Mouse (Mus musculus) ES-E14 (cell line): ENCODE measurements around the gene Fry. TPM values are rescaled to one million over a fixed set of nuclear protein-coding genes. Genes with fewer than 3 reads are reported as not detected.

ENCODE experiments used
- DNase-seq: peaks from one replicate; pipeline ENCODE4 v3.0.0-alpha.2; 2013; ENCODE audit warnings: low read depth, low spot score
- H3K27ac ChIP-seq: 2 replicates; pipeline ENCODE4 v1.5.1; 2012; ENCODE audit warnings: low read depth, mild to moderate bottlenecking, low read length, moderate library complexity, mixed read lengths; ENCODE audit not compliant: poor library complexity, insufficient read depth, severe bottlenecking
- H3K36me3 ChIP-seq: 2 replicates; pipeline ENCODE4 v1.6.1; 2012; ENCODE audit warnings: mild to moderate bottlenecking, low read length, moderate library complexity, mixed read lengths; ENCODE audit not compliant: control insufficient read depth, poor library complexity, insufficient read depth, severe bottlenecking
- H3K4me1 ChIP-seq, 2 experiments: fragments of 150-350 bp in 1 of 2; sonication (generic) in 1 of 2; 2 replicates each; pipeline ENCODE4 v1.6.1; 2012; ENCODE audit warnings: low read length in 2 of 2, mild to moderate bottlenecking in 1 of 2, mixed read lengths in 1 of 2; ENCODE audit not compliant: control insufficient read depth in 2 of 2, insufficient read depth in 2 of 2, poor library complexity in 1 of 2
- H3K4me3 ChIP-seq, 2 experiments: fragments of 150-350 bp in 1 of 2; sonication (generic) in 1 of 2; 2 replicates each; pipeline ENCODE4 v1.5.1; 2012; ENCODE audit warnings: low read length in 2 of 2, low read depth in 1 of 2, mild to moderate bottlenecking in 1 of 2, mixed read lengths in 1 of 2; ENCODE audit not compliant: insufficient read depth in 1 of 2, poor library complexity in 1 of 2, severe bottlenecking in 1 of 2
- H3K9ac ChIP-seq: 2 replicates; pipeline ENCODE4 v1.6.1; 2012; ENCODE audit warnings: low read depth, mild to moderate bottlenecking, low read length, mixed read lengths; ENCODE audit not compliant: poor library complexity, insufficient read depth, severe bottlenecking
- H3K9me3 ChIP-seq: fragments of 150-350 bp; sonication (generic); 2 replicates; pipeline ENCODE4 v1.6.1; 2012; ENCODE audit warnings: low read depth, mild to moderate bottlenecking, low read length; ENCODE audit not compliant: control insufficient read depth, insufficient read depth
- CHD2 ChIP-seq: IDR thresholded peaks from 2 replicates; pipeline ENCODE4 v1.6.1; 2014; ENCODE audit warnings: mild to moderate bottlenecking, low read depth, low read length, inconsistent platforms
- HCFC1 ChIP-seq: IDR thresholded peaks from 2 replicates; pipeline ENCODE4 v1.6.1; 2012; ENCODE audit warnings: low read length, inconsistent platforms, borderline replicate concordance; ENCODE audit not compliant: insufficient read depth
- MAFK ChIP-seq: IDR thresholded peaks from 2 replicates; pipeline ENCODE4 v1.6.1; 2014; ENCODE audit warnings: mild to moderate bottlenecking, low read depth, low read length, inconsistent platforms; ENCODE audit not compliant: insufficient read depth
- ZC3H11A ChIP-seq: IDR thresholded peaks from 2 replicates; pipeline ENCODE4 v1.6.1; 2012; ENCODE audit warnings: low read depth, mild to moderate bottlenecking, inconsistent platforms, low read length, borderline replicate concordance
- ZNF384 ChIP-seq: IDR thresholded peaks from 2 replicates; pipeline ENCODE4 v1.6.1; 2012; ENCODE audit warnings: low read depth, low read length, inconsistent platforms
- in situ Hi-C, 2 experiments: fragments of 600-800 bp; cut with MboI; formaldehyde crosslinking; loops; one replicate each; pipeline ENCODE4 v1.15.1; 2025; ENCODE audit warnings: low sequenced_read_pairs in 2 of 2, inconsistent platforms in 1 of 2; ENCODE audit not compliant: unreplicated experiment in 2 of 2
- total RNA-seq: library from RNA; depleted of rRNA; stranded (reverse); fragments of 300-350 nt; gene quantifications from 2 replicates; pipeline ENCODE4 v1.2.3, GENCODE M21; 2012

Gene Fry
- total RNA-seq, 1 experiment, result 8.4 TPM

DNA sequence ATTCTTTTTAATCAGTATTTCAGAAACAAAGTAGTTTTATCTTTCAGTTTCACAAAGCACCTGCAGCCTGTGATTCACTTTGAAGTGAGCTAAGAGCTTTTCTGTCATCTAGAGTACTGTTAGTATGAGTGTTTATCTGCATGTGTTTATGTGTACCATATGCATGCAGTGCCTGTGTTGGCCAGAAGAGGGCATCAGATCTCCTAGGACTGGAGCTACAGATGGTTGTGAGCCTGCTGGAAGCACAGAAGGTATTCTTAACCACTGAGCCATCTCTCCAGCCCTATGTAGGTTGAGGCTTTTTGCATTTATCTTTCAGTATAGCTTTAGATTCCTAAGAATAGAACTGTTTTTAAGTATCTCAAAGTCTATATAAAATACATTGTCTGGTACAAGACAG lies 56.5 kb downstream of the Fry start:
- in situ Hi-C loops, result no loop called here

DNA sequence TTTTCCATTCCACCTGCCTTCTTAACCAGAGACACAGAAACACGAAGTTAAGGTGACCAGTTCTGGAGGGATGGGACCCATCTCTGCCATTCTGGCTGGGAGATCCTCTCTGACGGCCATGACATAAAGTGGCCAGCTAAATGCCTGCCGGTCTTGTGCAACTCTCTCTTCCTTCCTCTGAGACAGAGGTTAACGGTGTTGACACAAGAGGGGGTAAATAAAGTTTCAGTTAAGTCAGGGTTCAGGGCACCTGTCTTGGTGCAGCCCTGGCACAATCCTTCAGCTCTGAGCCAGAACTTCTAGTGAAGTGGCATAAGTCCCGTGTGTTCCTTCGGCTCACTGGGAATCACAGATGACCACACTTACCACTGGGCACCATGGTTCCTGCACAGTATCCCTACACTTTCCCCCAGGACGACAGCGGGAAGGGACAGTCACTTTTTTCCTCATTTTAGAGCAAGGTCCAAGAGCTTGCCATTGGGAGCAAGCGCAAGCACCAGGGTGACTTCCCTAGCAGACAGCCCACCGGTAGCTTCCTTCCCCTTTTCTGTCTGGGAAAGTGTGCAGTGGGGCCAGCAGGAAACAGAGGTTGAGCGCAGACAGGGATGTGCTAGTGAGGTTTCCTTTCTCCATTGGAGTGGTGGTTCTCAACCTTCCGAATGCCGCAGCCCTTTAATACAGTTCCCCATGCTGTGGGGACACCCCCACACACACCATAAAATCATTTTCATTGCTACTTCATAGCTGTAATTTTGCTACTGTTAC lies 58.0 kb downstream of the Fry start:
- H3K36me3 ChIP-seq, result no peaks in the 10 kb centered on the region
- no peak overlapping the region for H3K9ac ChIP-seq
- TF ChIP-seq HCFC1 (no peak), ZNF384 (no peak), ZC3H11A (no peak), MAFK (no peak), CHD2 (no peak)
- no peak overlapping the region for H3K4me3 ChIP-seq
- peaks cover 0 to 2% of the 10 kb centered on the region in 2 experiments; a peak in 1 of 4 replicates for H3K4me1 ChIP-seq
- in situ Hi-C loops, result no loop called here
- no peaks in the 10 kb centered on the region for H3K9me3 ChIP-seq
- no peak for DNase-seq
- H3K27ac ChIP-seq, result no peak overlapping the region; the same call in 1 of the 2 replicates

More for the DNA sequence above, 56.5 kb downstream of the Fry start:
- H3K36me3 ChIP-seq, result no peaks in the 10 kb centered on the region
- H3K9ac ChIP-seq, result no peak overlapping the region
- no peaks in the 10 kb centered on the region for H3K9me3 ChIP-seq
- no peak overlapping the region for H3K27ac ChIP-seq
- H3K4me3 ChIP-seq, result no peak overlapping the region
- no peak for DNase-seq
- peaks cover 2% of the 10 kb centered on the region in 2 experiments; a peak in 2 of 4 replicates for H3K4me1 ChIP-seq
- TF ChIP-seq ZNF384 (no peak), HCFC1 (no peak), CHD2 (no peak)

DNA sequence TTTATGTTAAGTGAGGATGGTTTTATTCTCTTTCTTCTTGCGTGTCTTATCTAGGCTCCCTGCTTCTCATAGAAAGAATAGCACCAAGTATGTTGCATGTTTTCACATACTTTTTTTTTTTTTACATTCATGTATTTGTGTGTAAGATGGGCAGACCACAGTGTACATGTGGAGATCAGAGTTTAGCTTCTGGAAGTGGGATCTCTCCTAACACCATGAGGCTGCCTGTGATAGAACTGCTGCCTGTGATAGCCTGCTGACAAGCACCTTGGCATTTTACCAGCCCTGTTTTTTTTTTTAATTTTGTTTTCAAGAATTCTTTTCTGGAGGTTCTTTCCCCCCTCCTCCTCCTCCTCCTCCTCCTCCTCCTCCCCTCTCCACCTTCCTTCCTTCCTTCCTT lies 59.3 kb downstream of the Fry start:
- Histone ChIP-seq H3K9me3 (no peaks in the 10 kb centered on the region), H3K36me3 (no peaks in the 10 kb centered on the region), H3K4me3 (no peak overlapping the region), H3K4me1 (no peaks in the 10 kb centered on the region), H3K9ac (no peak overlapping the region), H3K27ac (no peak overlapping the region)
- TF ChIP-seq ZC3H11A, result no peak
- no peak for TF ChIP-seq MAFK
- TF ChIP-seq CHD2, result no peak
- TF ChIP-seq ZNF384, result no peak
- TF ChIP-seq HCFC1, result no peak
- DNase-seq, result no peak
- in situ Hi-C loops, result no loop called here

DNA sequence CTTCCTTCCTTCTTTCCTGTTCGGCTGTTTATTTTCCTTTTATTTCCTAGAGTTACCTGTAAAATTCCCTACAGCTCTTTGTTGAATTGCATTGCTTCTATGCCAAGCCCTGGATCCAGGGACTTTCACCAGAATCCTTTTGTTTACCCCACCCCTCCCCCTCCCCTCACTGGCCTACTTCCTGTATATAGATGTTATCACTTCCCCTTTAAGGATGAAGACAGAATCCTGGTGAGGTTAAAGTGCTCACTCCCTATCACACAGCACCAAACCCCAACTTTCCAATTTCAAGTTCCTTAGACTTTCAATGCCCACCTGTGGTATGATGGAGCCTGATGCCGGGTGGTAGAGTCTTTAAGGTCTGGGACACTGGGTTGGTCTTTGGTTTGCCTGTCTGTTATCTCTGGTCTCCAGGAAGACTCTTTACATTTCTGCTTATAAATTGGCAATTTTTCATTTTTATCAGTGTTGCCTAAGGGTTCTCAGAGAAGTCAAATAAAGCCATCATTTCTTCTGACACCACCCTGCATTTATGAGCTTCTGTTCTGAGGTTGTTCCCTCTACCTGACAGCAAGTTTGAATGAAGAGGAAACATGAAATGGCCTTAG lies 59.9 kb downstream of the Fry start:
- Histone ChIP-seq H3K27ac (no peak overlapping the region), H3K9me3 (no peaks in the 10 kb centered on the region), H3K36me3 (no peaks in the 10 kb centered on the region), H3K4me3 (no peak overlapping the region), H3K9ac (no peak overlapping the region), H3K4me1 (no peaks in the 10 kb centered on the region)
- no peak for DNase-seq
- TF ChIP-seq HCFC1 (no peak), MAFK (no peak), ZC3H11A (no peak), CHD2 (no peak), ZNF384 (no peak)
- in situ Hi-C loops, result no loop called here
